Mouse (Mus musculus) embryonic stem cell, embryonic (primary cell): ENCODE data around the gene Il6ra.

ENCODE experiments used
- CTCF ChIA-PET, 4 experiments: fragments of 300-600 bp in 2 of 4; fragments of 350-600 bp in 2 of 4; sonication (Branson Sonifier 250); formaldehyde crosslinking; loops; one replicate each; lab custom pipeline; 2022; ENCODE audit warnings: inconsistent platforms in 2 of 4; lab: Charles Lee
- POLR2A ChIA-PET, 4 experiments: fragments of 300-600 bp in 2 of 4; fragments of 350-600 bp in 2 of 4; sonication (Branson Sonifier 250); formaldehyde crosslinking; loops; one replicate each; lab custom pipeline; 2022; ENCODE audit warnings: antibody characterized with exemption in 4 of 4, inconsistent platforms in 1 of 4; lab: Charles Lee

Il6ra gene

GRCm38 (mm10) chr3:89820311-89821095, 92.5 kb downstream of the Il6ra start:
- ChIA-PET POLR2A (interaction anchor here (0.6 to 6.7 kb wide), 33 partner anchors 9 to 380 kb away, joined by 3 to 56 read pairs (median 4); partner anchors contain the start of genes She (in 3 of the 4), Hax1 (in 1 of the 4) and Il6ra (in 1 of the 4)), CTCF (interaction anchor here in 2 of 4 experiments (0.5 to 5.7 kb wide), 7 partner anchors 10 to 122 kb away, joined by 3 to 62 read pairs (median 4); partner anchors contain the start of gene She (in 2 of the 2))

- CTCF ChIA-PET: interaction anchor here in 1 of 4 experiments (1.0 to 5.7 kb wide), 2 partner anchors 11 to 13 kb away, joined by 3 to 62 read pairs; no protein-coding TSS in a partner anchor
- POLR2A ChIA-PET: interaction anchor here in 2 of 4 experiments (0.8 to 6.7 kb wide), 11 partner anchors 11 to 45 kb away, joined by 3 to 56 read pairs (median 3); partner anchors contain the start of gene She (in 2 of the 2)
Observed at GRCm38 (mm10) chr3:89819897-89820296, 93.1 kb downstream of the Il6ra start.

- CTCF ChIA-PET: interaction anchor here in 3 of 4 experiments (0.5 to 5.7 kb wide), 10 partner anchors 11 to 1196 kb away, joined by 3 to 62 read pairs (median 18); no protein-coding TSS in a partner anchor
- POLR2A ChIA-PET: interaction anchor here in 3 of 4 experiments (0.6 to 6.7 kb wide), 15 partner anchors 8 to 68 kb away, joined by 3 to 56 read pairs (median 4); partner anchors contain the start of gene She (in 2 of the 3)
Observed at GRCm38 (mm10) chr3:89818605-89819004, 94.4 kb downstream of the Il6ra start.

GRCm38 (mm10) chr3:89817056-89817455, 95.9 kb downstream of the Il6ra start:
- CTCF ChIA-PET: interaction anchor here (0.6 to 5.7 kb wide), 47 partner anchors 9 to 1856 kb away, joined by 3 to 62 read pairs (median 5); partner anchors contain the start of genes She (in 2 of the 4) and Atp8b2 (in 1 of the 4)

More at GRCm38 (mm10) chr3:89817056-89817455, 95.9 kb downstream of the Il6ra start:
- POLR2A ChIA-PET: interaction anchor here in 3 of 4 experiments (0.6 to 6.7 kb wide), 23 partner anchors 9 to 361 kb away, joined by 3 to 56 read pairs (median 4); partner anchors contain the start of gene She (in 2 of the 3)
